Mouse (Mus musculus): Measurements from ENCODE around the gene Asb16. TPM values are rescaled to one million over a fixed set of nuclear protein-coding genes. Genes with fewer than 3 reads are reported as not detected.
A peak's percentile ranks its signal among the peaks of the same experiment; 100 is the strongest.

Gene Asb16
- polyA plus RNA-seq, 1 experiment from 2014 or later = 0.05 TPM

DNA sequence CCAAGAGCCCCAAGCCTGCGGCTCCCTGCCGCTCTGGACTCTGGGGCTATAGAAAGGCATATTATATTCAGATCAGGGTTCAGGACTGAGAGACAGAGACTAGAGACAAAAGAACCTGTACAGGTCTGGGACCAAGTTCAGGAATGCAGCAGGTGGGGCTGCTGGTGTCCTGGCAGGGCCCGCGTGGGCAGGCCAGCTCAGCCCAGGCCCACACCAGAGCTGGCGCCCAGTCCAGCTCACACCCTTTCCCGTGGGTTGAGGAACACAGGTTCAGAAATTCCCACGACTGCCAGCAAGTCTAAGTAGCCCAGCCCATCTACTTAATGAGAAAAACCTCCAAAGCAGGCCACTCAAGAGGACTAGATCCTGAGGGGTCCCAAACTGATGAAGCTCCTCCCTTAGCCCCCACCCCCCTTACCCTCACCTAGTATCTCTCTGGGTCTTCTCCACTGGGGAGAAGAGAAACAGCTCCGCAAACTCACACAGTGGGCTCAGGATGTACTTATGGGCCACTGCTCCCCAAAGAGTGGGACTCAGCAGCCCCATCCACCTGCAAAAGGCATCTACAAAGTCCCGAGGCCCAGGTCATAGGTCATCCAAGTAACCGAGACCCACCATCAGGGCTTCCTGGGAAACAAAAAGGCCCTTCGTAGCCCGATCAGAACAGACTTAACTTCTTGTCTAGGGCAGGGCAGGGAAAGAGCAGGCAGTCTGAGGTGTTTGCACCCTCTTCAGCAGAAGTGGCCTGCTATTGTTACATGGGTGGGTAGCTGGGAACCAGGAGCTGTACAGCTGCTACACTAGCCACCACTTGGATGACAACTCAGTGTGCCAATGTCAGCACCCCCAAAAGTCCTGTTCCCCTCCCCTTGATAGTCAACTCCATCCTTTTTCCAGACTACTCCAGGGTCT, 42.2 kb upstream of the Asb16 start:
- no peak overlapping the region for H3K9ac ChIP-seq
- ATAC-seq (replicated peaks; ENCODE audit: insufficient number of reproducible peaks, insufficient read depth, low FRiP score, low read depth) = no peak

DNA sequence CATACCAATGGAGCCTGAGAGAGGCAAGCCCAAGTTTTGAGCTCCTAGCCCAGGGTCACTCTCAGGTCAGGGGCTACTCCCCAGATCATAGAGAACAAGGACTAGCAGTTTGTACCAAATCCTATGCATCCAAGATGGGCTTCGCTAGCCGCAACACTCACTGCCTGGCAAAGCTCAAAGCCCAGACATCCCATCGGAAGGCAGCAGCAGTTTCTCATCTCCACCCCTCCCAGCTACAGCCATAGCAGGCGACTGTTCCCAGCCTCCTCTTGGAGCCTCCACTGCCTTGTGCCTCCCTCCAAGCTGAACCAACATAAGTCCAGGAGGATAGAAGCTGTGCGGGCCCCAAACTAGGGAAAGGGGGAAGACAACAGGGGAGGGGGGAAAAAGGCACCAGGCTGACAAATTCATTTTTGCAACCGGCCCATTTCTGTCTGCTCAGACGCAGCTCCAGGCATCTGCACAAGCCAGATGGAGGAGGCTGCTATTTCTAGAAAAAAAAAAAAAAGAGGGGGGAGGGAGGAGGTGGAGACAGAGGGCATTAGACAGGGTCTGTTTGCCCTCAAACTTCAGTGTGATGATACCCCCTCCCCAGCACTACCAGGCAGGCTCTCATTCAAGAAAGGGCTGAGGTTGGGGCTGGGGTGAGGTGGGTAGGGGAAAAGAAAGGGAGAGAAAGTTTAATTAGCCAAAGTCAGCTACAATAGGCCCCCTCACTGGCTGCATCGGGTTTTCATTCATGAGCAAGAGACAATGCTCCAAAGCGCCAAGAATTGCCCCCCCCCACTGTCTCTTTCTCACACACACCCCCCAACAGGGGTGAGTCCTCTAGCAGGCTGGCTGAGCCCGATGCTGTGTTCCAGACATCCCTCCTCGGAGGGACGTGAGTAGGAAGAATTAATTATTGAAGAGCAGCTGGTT, 41.0 kb upstream of the Asb16 start:
- Histone ChIP-seq H3K27me3 (no peaks in the 10 kb centered on the region), H3K9me3 (replicated peaks) (no peaks in the 10 kb centered on the region), H3K27ac (no peak overlapping the region), H3K4me3 (peak overlapping the region; percentile 89), H3K9ac (peak overlapping the region; percentile 92; the same call in 1 of the 2 replicates), H3K4me2 (peak overlapping the region; percentile 84), H3K4me1 (replicated peaks) (peaks cover 71% of the 10 kb centered on the region), H3K36me3 (no peaks in the 10 kb centered on the region)
- WGBS = 20% methylated on average over 12 of the region's 12 CpGs
- no peak for ATAC-seq (replicated peaks; ENCODE audit: insufficient number of reproducible peaks, insufficient read depth, low FRiP score, low read depth)

More for the DNA sequence above, 42.2 kb upstream of the Asb16 start:
- H3K27ac ChIP-seq = no peak overlapping the region
- H3K4me3 ChIP-seq = no peak overlapping the region
- H3K4me1 ChIP-seq (replicated peaks) = peaks cover 81% of the 10 kb centered on the region
- WGBS = 73% methylated on average over 12 of the region's 12 CpGs
- no peak overlapping the region for H3K4me2 ChIP-seq
- no peaks in the 10 kb centered on the region for H3K36me3 ChIP-seq
- H3K9me3 ChIP-seq (replicated peaks) = no peaks in the 10 kb centered on the region
- no peaks in the 10 kb centered on the region for H3K27me3 ChIP-seq

DNA sequence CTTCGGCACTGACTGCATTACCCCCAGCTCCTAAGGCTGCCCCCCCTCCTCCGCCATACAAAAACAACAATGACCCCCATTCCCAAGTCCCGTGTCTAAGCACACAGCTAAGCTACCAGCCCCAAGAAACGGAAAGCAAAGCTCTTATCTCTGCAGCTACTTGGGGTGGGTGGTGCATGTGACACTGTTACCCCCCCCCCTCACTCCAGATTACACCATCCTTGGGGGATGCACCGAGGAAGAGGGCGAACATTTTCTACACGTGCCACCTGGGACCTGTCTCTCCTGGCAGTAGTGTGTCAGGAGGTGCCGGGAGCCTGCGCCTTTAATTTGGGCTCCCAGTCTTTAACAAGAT, 40.4 kb upstream of the Asb16 start:
- peak overlapping the region; percentile 89 for H3K4me3 ChIP-seq
- H3K36me3 ChIP-seq = no peaks in the 10 kb centered on the region
- H3K9me3 ChIP-seq (replicated peaks) = no peaks in the 10 kb centered on the region
- ATAC-seq (replicated peaks; ENCODE audit: insufficient number of reproducible peaks, insufficient read depth, low FRiP score, low read depth) = no peak
- 19% methylated on average over 9 of the region's 9 CpGs for WGBS
- H3K9ac ChIP-seq = peak overlapping the region; percentile 92
- no peak overlapping the region for H3K27ac ChIP-seq
- no peaks in the 10 kb centered on the region for H3K27me3 ChIP-seq
- H3K4me1 ChIP-seq (replicated peaks) = peaks cover 65% of the 10 kb centered on the region
- peak overlapping the region; percentile 84 for H3K4me2 ChIP-seq

DNA sequence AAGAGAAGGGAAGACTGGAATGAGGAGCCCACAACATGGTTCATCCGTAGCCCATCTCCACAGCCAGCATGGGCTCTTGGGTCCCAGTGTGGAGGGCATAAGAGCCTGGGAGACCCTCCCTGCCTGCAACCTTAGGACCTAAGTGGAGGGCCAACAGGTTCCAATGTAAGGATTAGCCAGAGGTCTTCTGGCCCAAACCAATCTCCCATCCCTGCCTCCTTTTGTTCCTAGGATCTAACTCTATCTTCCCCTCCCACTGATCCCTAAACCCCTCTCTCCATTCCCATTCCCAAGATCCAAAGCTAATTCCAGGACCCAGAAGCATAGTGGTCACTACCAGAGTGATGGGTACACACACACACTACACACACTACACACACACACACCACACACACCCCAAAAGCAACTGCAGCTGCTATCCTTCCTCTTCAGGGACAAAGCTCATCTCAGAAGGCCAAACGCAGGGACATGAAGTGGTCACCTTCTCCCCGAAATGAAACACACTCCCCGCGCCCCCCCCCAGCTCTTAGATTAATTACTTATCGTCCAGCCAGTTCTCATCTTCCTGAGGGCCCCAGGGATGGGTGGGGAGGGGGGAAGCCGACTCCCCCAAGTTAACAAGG, 39.8 kb upstream of the Asb16 start:
- ATAC-seq (replicated peaks; ENCODE audit: insufficient number of reproducible peaks, insufficient read depth, low FRiP score, low read depth) = no peak
- Histone ChIP-seq H3K27ac (0 out of 2 replicates have a peak overlapping the region, but pooled peaks have one; percentile 91), H3K4me1 (replicated peaks) (peaks cover 59% of the 10 kb centered on the region), H3K9me3 (replicated peaks) (no peaks in the 10 kb centered on the region), H3K9ac (peak overlapping the region; percentile 92), H3K4me3 (peak overlapping the region; percentile 89), H3K36me3 (no peaks in the 10 kb centered on the region), H3K27me3 (no peaks in the 10 kb centered on the region), H3K4me2 (peak overlapping the region; percentile 84)
- 16% methylated on average over 7 of the region's 7 CpGs for WGBS

DNA sequence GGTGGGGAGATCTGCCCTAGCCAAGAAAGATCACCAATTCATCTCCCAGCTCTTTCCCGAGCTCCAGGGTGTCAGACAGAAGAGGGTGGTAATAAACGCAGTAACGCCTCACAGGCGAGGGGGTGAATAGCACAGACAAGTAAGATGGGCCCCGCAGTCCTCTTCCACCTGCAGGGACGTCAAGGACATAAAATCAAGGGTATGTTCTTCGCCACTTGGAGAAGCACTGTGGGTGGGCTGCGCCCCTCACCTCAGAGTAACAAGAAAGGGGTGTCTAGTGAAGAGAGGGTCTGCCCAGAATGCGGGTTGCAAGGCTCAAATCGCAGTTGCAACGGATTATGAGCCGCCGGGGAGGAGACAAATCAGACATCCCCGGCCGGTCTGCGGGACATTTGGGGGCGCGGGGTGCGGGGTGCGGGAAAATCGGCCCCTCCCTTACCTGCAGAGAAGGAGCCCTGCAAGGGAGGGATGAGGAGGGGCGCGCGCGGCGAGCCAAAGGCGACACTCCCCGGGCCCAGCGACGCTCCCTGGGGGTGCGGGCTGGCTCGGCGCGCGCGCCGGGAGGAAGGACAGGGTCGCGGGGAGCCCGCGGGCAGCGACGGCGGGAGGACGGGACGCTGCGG, 39.1 kb upstream of the Asb16 start:
- peak; percentile 36; the same call in 1 of the 2 replicates for ATAC-seq (replicated peaks; ENCODE audit: insufficient number of reproducible peaks, insufficient read depth, low FRiP score, low read depth)
- Histone ChIP-seq H3K36me3 (no peaks in the 10 kb centered on the region), H3K9me3 (replicated peaks) (no peaks in the 10 kb centered on the region), H3K27me3 (no peaks in the 10 kb centered on the region), H3K4me2 (peak overlapping the region; percentile 84), H3K4me3 (peak overlapping the region; percentile 89), H3K27ac (peak overlapping the region; percentile 91), H3K9ac (peak overlapping the region; percentile 92), H3K4me1 (replicated peaks) (peaks cover 54% of the 10 kb centered on the region)
- WGBS = under 1% methylated on average over 47 of the region's 47 CpGs

DNA sequence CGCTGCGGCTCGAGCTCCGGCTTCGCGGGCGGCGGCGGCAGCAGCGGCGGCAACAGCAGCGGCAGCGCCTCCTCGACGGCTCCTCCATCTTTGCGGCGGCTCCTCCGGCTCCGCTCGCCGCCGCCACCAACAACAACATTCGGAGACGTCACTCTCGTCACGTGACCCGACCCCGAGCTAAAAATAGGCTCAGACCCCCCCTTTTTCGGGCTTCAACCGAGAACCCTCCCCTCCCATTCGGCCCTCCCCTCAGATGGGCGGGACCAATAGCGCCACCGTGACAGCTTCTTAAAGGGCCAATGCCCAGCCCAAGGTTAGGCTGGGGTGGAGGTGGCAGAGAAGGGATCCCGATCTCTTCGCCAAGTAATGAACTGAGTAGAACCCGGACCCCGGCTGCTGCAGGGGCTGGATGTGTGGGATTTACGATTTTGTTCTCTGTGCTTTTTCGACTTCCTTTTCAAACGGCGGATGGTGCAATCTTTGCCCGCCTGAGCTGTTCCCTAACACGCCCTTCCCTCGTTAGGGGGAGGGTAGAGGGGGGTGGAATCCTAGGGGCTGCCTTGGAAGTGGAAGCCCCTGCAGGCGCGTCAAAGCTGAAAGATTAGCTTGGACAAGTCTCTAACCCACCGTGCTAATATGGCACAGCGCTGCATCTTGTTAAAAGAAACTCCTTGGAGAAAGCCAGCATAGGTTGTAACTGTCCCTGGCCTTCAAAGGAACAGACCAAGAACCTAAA, 38.4 kb upstream of the Asb16 start, which contains the start of gene Hdac5:
Gene Hdac5 (minus strand): TSS at position 161 of the 736 bp plus-strand sequence.
- WGBS = under 1% methylated on average over 49 of the region's 49 CpGs
- H3K27ac ChIP-seq = peak within 1 kb of the TSS; percentile 91
- peaks cover 47% of the 10 kb centered on the region for H3K4me1 ChIP-seq (replicated peaks)
- H3K4me2 ChIP-seq = peak within 1 kb of the TSS; percentile 84
- no peaks in the 10 kb centered on the region for H3K36me3 ChIP-seq
- peak; percentile 91 for ATAC-seq (replicated peaks; ENCODE audit: insufficient number of reproducible peaks, insufficient read depth, low FRiP score, low read depth)
- no peaks in the 10 kb centered on the region for H3K9me3 ChIP-seq (replicated peaks)
- no peaks in the 10 kb centered on the region for H3K27me3 ChIP-seq
- peak within 1 kb of the TSS; percentile 92 for H3K9ac ChIP-seq
- peak within 1 kb of the TSS; percentile 89 for H3K4me3 ChIP-seq

DNA sequence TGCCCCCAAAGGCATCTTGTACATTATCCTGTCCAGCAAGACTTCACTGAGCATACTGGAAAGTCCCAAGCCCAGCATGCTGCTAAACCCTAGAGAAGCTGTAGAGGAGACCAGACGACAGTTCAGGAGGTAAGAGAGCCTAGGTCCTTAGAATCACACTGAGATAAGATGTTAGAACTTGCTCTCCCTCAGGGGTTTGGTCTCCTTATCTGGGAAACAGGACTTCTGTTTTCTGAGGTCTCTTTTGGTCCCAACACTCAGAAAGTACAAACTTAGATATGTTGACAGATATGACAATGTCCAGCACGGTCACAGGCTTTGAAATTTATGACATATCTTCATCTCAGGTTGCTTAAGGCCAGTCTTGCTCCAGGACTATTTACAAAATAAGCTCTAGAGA, 32.5 kb upstream of the Asb16 start:
- H3K4me1 ChIP-seq (replicated peaks) = no peaks in the 10 kb centered on the region
- no peaks in the 10 kb centered on the region for H3K9me3 ChIP-seq (replicated peaks)
- no peaks in the 10 kb centered on the region for H3K36me3 ChIP-seq
- no peak overlapping the region for H3K27ac ChIP-seq
- no peak for ATAC-seq (replicated peaks; ENCODE audit: insufficient number of reproducible peaks, insufficient read depth, low FRiP score, low read depth)
- H3K27me3 ChIP-seq = no peaks in the 10 kb centered on the region
- no peak overlapping the region for H3K4me3 ChIP-seq
- 25% methylated on average over 2 of the region's 2 CpGs for WGBS
- H3K4me2 ChIP-seq = no peak overlapping the region
- no peak overlapping the region for H3K9ac ChIP-seq

DNA sequence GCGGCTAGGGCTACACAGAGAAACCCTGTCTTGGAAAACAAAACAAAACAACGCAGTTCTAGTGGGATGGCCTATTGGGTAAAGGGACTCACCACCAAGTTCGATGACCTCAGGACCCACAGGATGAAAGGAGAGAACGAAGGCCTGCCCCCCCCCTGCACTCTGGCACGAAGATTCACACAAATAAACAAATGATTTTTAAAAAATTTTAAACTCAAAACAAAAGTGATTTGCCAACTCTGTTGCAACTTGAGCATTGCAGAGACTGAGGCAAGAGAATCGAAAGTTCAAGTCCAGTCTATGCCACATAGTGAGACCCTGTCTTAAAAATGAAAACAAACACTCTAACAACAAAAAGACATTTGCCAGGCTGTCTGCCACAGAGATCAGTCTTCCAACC, 27.9 kb upstream of the Asb16 start:
- Histone ChIP-seq H3K4me1 (replicated peaks) (peaks cover 13% of the 10 kb centered on the region), H3K36me3 (no peaks in the 10 kb centered on the region), H3K4me2 (no peak overlapping the region), H3K9me3 (replicated peaks) (peaks cover 4% of the 10 kb centered on the region; the same call in 1 of the 2 replicates), H3K9ac (no peak overlapping the region), H3K4me3 (no peak overlapping the region), H3K27me3 (no peaks in the 10 kb centered on the region), H3K27ac (no peak overlapping the region)
- ATAC-seq (replicated peaks; ENCODE audit: insufficient number of reproducible peaks, insufficient read depth, low FRiP score, low read depth) = no peak
- 81% methylated on average over 6 of the region's 6 CpGs for WGBS

DNA sequence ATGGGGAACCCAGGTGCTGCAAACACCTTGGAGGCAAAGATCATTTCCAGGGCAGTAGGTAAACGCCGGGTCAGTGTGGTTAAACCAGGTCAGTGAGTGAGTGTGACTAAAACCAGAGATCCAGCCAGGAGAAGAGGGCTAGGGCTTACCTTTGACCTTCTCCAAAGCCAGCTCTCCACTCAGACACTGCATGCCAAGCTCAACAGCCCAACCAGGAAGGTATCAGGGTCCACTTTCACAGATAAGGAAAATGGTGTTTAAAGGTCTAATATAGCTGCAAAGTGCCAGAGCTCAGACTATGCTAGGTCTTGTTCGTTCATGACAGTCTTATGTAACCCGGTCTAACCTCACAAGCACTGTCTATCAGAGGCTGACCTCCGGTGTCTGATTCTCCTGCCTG, 27.3 kb upstream of the Asb16 start:
- no peaks in the 10 kb centered on the region for H3K27me3 ChIP-seq
- H3K4me2 ChIP-seq = no peak overlapping the region
- H3K4me3 ChIP-seq = no peak overlapping the region
- ATAC-seq (replicated peaks; ENCODE audit: insufficient number of reproducible peaks, insufficient read depth, low FRiP score, low read depth) = no peak
- H3K9ac ChIP-seq = no peak overlapping the region
- no peaks in the 10 kb centered on the region for H3K36me3 ChIP-seq
- peaks cover 4% of the 10 kb centered on the region; the same call in 1 of the 2 replicates for H3K9me3 ChIP-seq (replicated peaks)
- no peak overlapping the region for H3K27ac ChIP-seq
- WGBS = 69% methylated on average over 5 of the region's 5 CpGs
- H3K4me1 ChIP-seq (replicated peaks) = peaks cover 14% of the 10 kb centered on the region

DNA sequence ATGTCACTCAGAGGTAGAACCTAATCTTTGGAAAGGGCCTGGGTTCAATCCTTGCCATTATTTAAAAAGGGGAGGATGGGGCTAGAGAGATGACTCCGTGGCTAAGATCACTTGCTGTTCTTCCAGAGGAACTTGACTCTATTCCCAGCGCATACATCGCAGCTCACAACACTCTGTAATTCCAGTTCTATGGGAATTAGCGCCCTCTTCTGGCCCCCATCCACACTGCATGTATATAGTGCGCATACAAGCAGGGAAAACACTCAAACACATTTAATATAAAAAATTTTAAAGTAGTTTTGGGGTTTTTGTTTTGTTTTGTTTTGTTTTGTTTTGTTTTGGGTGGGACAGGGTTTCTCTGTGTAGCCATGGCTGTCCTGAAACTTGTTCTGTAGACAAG, 26.7 kb upstream of the Asb16 start:
- no peak overlapping the region for H3K9ac ChIP-seq
- H3K36me3 ChIP-seq = no peaks in the 10 kb centered on the region
- 51% methylated on average over 5 of the region's 5 CpGs for WGBS
- H3K27ac ChIP-seq = no peak overlapping the region
- H3K4me2 ChIP-seq = no peak overlapping the region
- H3K4me3 ChIP-seq = no peak overlapping the region
- peaks cover 14% of the 10 kb centered on the region for H3K4me1 ChIP-seq (replicated peaks)
- no peak for ATAC-seq (replicated peaks; ENCODE audit: insufficient number of reproducible peaks, insufficient read depth, low FRiP score, low read depth)
- no peaks in the 10 kb centered on the region for H3K27me3 ChIP-seq
- H3K9me3 ChIP-seq (replicated peaks) = peaks cover 4% of the 10 kb centered on the region; the same call in 1 of the 2 replicates

Data from heart, embryonic 15.5 days (tissue).